Mouse (Mus musculus): ENCODE measurements around the gene Btbd1.
A peak's percentile ranks its signal among the peaks of the same experiment; 100 is the strongest.
"Not testable (repeated sequence)": the region's sequence is repeated elsewhere in the genome, so short reads cannot be mapped to it uniquely, and the experiment has no call there.

Btbd1 gene

DNA sequence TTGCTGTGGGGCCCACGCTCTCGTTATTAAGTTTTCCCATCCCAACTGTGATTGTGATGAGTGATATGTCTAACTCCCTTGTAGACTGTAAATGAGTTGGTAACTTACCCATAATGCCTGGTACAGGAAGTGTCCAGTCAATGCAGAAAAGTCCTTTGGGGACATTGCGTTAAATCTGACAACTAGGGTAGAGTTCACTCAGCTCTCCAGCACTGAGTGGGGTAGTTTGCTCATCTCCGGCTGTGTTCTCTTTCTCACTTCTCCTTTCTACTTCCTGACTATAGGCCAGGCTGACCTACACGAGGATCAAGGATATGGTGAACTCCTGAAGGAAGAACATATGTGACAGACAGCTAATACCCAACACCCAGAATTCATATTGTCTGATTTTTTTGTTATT, 20.0 kb upstream of the Btbd1 start:
- DNase-seq = no peak

DNA sequence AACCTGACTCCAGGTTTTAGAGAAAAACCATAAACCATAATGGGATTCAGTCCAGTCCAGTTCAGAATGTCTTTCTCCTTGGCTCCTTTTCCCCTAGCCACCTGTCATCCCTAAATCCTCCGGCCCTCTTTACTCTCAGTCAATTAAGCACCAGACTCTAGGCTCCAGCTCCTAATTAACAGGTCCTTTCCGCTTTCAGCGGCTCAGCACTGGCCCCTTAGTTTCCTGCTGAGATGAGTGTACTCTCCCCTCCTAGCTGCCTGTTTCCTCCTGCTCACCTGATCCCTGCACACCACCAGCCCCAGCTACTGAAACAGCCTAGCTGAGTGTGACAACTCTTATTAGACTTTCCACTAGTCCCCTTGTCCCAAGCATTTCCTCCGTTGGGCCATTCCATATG, 18.5 kb upstream of the Btbd1 start:
- DNase-seq = no peak

DNA sequence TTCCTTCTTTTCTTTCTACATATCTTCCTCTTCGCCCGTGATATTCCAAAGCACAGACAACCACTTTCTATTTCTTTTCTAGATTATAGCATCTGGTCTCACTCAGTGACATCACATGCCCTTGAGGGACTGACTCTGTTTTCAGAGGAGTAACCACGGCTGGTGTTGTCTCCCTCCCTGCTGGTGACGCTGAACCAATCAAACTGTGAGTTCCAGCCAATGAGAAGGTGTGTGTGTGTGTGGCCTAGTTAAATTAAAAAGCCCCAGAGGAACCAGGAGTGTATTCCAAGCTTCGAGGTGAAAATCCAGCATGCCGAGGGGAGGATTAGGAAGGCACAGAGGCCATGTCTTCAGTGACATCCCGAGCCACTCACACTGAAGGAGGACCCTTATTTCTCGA, 17.8 kb upstream of the Btbd1 start:
- DNase-seq = no peak

DNA sequence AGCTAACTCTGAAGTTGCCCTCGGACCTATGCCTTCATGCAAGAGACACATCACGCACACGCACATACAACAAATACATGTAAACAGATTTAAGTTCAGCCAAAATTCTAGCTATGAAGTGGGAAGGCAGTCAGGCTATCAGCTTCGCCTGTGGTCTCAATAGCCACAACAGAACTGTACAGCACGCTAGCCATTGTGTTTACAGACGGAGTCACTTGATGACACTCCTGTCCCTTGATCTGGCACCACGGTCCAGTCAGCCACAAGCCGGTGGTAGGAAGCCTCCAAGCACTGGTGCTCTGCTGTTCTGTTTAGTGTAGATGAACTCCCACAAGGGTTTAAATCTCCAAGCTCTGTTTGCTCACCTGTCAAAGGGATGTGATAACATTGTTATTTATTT, 16.8 kb upstream of the Btbd1 start:
- no peak for DNase-seq

DNA sequence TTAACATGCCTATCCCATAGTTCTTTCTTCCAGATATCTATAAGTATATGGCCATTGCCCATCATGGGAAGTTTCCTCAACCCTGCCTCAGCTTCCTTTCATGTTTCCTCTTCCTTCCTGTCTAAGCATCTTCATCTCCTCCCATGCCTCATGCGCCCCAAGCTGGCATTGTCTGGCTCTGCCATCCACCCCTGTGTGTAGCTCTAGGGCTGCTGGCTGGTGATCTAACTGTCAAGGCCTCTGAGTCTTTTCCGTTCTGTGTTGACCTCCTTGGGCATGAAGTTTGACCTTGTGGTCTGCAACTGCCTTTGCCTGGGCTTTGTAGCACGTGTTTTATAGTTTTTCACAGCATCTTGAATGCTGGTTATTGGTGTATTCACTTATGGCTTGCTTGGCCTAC, 16.1 kb upstream of the Btbd1 start:
- no peak for DNase-seq

DNA sequence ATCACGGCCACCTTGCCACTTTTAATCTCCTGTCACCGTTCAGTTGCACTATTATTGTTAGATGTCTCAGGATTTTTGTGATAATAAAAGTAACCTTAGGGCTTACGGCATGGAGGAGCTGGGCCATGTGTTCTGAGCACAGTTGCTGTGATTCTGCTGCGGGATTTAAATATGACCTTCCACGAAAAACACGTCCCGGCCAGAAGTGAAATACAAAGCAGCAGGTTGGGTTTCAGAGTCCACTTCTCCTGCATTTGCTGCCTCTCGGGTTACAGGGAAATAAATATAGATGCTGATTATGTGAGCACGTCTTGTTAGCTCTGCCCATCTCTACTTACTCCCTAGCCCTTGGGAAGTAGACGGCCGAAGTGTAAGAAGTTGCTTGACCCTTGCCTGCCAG, 15.6 kb upstream of the Btbd1 start:
- no peak for DNase-seq

DNA sequence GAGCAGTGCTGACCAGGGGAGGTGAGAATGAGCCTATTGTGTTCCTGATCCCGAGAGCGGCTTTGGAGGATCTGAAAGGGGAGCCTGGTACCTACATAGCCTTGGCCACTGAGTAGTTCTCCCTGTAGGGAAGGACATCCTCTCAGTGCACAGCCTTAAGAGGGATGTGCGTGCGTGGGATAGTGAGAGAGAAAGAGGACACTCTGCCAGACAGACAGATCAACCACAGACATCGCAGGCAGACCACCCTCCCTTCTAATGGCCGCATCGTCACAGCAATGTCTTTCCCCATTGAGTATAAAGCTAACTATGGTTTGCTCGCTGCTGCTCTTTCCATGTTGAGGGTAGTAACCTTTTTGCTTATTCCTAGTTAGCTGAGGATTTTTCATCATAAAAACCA, 14.7 kb upstream of the Btbd1 start:
- DNase-seq = no peak

DNA sequence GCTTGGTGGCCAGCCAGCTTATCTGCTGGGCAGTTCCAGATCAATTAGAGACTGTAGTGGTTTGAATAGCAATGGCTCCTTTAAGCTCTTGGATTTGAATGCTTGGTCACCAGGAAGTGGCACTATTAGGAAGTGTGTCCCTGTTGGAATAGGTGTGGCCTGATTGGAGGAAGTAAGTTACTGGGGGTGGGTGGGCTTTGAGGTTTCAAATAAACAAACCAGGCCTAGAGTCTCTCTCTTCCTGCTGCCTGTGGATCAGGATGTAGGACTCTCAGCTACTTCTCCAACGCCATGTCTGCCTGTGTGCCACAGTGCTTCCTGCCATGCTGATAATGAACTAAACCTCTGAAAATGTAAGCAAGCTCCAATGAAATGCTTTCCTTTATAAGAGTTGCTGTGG, 13.8 kb upstream of the Btbd1 start:
- DNase-seq = no peak

DNA sequence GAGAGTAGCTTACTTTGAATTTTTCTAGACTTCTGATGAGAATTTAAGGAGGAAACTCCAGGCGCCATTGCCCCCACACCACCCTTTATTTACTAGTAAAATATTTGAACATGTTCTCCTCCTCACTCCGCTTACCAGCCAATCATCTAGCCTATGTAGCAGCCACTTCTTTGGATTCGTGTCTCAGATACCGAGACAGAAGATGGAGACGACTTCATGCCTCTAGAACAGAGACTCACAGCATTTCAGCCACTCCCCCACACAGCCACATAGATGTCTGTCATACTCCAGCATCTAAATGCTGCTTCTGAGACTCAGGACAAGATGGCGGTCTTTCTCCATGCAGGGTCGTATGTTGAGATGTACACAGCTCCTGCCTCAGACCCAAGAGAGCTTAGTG, 12.9 kb upstream of the Btbd1 start:
- no peak for DNase-seq

DNA sequence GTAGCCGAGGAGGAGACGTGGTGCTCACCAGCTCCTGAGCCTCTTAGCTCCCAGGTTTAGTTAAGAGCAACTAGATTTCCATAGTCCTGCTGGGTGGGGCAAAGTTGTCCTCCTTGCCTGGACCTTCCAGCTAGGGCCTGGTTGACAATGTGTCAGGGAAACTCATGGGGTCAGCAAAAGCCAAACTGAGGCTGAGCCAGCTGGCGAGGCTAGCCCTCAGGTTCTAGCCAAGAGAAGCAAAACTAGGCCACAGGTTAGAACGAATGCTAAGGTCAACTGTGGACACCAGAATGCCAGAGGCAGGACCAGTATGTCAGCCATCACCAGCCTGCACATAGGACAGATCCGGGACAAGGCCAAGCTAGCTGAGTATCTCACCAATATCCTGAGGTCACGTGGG, 12.2 kb upstream of the Btbd1 start:
- no peak for DNase-seq

DNA sequence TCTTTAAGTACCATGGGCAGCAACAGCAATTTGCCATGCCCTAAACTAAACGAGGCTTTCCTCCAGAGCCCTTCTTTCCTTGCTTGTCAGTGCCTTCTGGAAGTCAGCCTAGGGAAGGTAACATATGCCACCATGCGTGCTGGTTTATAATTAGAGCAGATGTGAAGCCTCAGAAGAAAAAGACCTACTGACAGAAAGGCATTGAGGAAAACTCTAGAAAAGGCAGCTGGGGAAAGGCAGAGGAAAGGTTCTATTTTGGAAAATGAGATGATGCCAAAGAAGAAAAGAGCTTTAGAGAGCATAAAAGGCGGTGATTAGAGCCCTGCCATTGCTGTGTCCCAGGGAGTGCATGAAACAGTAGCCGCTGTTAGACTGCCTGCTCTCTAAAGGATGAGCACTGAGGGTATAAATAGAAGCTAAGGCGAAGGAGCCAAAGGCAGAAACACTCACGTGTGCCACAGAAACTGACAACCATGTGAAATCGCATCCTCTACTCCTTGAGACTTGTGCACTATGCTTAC, 11.5 kb upstream of the Btbd1 start:
- DNase-seq = no peak

DNA sequence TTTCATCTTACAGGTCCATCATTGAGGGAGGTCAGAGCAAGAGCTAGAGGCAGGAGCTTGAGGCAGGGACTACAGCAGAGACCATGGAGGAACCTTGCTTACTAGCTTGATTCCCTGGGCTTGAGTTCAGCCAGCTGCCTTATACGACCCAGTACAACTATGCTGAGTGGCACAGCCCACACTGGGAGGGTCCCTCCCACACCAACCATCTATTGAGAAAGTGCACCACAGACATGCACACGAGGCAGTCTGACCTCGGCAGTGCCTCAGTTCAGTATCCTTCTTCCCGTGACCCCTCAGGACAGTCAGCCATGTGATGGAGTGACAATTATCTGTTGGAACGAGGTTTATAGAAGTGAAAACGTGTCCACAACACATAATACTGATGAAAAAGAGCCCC, 10.5 kb upstream of the Btbd1 start:
- no peak for DNase-seq

DNA sequence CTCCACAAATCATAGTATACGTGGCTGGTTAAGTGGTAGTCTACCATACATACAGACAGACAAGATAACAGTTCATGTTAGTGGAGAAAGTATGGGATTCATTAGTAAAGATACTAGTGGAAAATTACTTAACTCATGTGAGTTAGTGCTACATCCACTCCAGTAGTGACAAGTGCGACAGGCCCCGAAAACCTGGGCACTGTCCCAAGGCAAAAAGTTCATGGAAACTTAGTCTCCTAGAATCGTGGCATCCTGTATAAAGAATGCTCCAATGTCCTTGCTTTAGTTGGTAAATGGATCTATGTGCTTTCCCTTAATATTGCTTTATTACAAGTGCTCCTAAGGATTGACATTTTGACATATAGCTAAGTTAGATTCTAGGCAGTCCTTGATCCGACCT, 8.5 kb upstream of the Btbd1 start:
- not testable (repeated sequence) for DNase-seq

DNA sequence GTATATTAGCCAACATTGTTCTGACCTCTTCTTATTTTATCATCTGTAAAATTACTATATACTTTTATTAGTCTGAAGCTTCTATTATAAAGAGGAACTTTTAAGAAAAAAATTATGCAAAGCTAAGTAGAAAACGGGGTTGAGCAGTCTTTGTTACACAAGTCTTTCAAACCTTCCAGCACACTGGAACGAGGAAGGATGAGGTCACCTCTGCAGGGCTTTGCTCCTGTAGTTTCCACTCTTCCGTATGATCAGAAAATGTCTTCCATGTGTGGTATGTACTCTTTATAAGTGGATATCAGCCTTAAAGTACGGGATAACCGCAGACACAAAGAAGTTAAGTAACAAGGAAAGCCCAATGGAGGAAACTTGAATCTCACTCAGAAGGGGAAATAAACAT, 6.2 kb upstream of the Btbd1 start:
- DNase-seq = no peak

DNA sequence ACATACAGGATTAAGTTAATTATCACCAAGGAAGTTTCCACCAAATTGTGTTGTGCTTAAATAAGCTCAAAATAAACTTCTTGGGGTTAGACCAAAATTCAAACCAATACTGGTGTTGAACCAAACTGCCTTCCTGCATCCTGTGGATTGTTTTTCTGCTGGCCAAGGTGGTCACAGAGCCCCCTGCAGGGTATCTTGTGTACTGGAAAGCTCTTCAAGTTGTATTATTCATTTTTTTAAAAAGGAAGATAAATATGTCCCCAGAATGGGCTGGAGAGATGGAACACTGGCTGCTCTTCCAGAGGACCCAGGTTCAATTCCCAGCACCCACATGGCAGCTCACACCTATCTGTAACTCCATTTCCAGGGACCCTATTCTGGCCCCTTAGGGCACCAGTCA, 5.6 kb upstream of the Btbd1 start:
- no peak for DNase-seq

DNA sequence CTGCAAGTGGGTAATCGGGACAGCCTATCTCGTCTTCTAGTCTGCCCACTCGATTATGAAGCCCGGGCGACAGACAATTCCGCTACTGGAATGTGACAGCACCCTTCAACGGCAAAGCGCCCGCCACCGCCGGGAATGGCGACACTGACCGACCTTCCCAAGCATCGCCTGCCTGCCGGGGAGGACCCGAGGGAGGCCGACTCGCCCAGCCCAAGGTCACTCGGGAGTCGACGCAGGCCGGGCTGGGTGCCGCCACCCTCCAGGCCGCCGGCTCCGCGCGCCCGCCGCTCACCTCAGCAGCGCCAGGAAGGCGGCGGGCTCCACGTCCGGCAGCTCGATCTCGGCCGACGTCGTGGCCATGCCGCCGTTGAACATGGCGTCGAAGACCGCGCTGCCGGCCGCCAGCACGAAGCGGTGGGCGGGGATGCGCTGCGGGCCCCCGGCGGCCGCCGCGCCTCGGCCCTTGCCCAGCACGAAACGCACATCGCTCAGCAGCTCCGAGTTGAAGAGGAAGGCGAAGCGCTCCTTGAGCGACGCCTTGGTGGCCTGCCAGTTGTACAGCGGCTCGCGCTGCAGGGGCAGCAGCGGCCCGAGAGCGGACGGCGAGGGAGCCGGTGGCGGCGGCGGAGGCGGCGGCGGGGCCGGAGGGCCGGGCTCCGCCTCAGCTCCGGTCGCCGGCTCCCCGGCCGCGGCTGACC, 401 bp downstream of the Btbd1 start:
- peak; percentile 41 to 44 for DNase-seq

DNA sequence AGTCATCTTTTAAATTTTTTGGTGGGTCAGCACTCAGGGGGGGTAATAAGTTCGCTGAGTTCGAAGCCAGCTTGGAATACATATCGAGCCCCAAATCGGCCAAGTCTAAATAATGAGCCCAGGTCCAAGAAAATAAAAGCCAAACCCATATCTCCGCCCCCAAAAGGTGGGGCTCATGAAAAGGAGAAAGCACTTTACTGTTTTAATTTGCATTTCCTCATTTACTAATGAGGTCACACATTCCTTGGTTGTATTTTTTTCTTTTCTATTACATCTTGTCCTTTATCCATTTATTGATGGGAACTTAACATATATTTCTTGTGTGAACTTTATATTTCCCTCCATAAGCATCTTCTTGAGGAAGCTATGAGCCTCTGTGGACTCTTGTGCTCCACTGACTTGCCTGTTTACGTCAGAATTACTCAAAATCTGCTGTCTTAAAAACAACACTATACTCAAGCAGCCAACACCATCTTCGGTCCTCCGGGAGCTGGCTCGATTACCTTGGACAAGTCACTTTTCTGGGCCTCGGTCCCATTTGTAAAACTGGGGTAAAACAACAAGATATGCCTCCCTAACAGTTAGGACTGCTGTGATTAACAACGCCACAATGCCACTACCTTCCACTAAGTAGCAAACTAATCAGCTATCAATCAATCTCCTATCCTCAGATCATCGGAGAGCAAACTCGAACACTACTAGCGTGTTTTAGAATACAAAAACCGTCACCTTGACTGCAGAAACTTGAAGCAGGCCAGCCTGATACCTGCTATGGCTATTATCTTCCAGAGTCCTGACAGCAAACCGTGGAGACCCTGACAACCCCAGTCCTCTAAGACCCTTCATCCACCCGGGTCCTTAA, 1.2 kb downstream of the Btbd1 start:
- no peak for DNase-seq

DNA sequence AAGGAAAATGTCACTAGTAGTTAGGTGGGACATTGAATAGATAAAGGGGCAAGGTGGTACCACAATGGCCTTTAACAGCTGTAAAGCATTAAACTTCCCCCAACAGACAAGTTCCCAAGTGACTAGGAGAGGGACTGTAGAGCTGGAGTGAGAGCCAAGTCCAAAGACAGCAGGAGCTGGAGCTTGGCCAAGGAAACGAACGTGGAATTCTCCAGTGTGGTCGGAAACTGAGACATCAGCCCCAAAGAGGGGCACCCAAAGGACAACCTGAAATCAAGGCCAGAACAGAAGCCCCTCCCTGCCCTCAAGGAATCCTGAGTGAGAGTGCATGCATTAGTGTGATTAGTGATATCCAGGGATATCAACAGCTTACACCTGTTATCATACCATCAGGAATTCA, 3.9 kb downstream of the Btbd1 start:
- DNase-seq = no peak

DNA sequence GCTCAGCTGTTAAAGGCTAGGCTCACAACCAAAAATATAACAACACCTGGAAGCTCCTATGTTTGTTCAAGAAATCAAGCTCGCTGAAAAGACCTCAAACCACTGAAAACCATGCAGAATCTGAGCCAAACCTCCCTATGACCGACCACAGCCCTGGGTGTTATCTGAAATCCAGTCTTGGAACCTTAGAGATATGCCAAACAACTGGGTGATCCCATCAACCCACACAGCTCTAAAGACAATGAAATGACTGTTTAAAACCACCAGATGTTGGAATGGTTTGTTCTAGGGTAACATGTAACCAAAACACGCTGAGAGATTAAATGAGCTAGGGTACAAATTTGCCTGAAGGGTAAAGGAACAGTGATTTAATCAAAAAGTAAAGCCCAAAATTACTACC, 4.3 kb downstream of the Btbd1 start:
- no peak for DNase-seq

DNA sequence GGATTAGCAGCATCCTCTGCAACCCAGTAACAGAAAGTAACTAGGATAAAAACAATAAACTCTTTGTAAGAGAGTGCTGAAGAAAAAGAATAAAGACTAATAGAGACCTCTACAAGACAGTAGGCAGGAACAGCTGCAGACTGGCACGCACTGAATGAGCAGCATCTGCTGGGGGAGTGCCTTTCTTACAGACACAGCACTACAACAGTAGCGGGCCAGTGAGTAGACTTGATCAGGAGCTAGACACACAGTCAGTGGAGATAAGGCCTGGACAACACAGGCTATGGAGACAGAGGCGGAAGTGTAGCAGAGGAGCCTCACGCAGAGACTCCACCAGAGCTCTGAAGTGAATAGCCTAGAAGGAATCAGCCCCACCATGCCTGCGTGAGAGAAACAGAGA, 23.2 kb downstream of the Btbd1 start:
- no peak for DNase-seq

DNA sequence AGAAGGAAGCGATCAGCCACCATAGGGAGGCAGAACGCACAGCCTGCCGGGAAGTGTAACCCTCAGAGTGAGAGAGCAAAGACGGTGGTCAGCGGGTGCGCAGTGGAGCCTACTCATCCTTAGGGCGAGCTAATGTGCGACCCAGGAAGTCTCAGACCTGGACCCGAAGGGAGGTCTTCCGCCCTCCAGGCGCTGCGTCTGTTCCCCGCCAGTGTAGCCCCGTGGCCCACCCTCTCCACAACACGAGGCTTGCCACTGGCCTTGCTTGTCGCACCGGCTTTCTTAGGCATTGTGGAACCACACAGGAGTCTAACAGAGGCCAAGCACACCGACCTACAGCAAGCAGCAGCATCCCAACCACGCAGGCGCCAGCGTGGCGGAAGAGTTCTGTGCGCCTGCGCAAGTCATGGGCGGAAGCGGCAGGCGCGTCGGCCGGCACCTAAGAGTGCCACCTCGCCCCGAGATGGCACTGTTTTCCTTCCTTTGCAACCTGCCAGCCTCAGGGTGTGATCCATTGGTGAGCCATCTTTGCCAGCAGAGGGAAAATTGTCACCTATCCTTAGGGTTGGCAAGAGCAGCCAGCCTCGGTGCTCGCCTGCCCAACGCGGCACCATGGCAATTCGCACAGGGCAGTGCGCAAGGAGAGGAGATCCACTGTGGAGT, 40.0 kb downstream of the Btbd1 start, which contains the start of gene 3110040N11Rik:
Gene 3110040N11Rik (minus strand): TSS at position 384 of the 663 bp plus-strand sequence.
- peak; percentile 68 to 77 for DNase-seq

DNA sequence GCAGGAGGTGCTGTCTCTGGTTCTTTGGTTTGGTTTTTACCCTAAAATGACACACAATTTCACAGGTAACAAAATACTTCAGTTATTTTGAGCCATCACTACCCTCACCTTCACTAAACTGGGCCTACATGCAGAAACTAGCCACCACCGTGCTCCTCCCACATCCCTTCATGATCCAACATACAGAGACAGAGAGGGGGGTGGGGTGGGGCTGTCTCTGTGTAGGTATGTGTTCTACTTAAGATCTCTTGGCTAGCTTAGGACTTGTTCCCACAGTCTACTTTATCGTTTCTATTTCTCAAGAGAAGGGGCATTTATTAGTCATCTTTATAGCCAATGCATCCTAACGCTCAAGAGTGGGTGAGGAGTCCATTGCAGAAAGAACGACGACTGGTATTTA, 40.7 kb downstream of the Btbd1 start:
- DNase-seq = no peak

DNA sequence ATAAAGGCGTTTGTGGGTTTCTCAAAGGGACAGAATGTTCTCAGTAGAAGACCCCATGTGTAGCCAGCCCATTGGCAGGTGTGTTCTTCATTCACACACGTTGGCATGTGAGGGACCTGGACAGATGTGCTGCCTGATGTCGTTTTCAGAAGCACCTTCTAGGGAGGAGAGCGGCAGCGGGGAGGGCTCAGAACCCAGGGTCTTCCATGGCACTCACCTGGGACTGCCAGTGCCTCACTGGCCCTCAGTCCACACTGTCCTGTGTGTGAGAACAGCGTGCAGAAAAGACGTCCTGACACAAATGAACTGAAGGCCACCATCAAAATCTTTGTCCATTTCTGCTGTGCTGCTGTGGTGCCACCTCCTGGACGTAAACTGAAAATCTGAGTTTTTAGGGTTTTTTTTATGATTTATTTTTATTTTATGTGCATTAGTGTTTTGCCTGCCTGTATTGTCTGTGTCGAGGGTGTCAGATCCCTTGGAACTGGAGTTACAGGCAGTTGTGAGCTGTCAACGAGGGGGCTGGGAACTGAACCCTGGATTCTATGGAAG, 51.5 kb downstream of the Btbd1 start:
- DNase-seq = no peak
